Mouse (Mus musculus) left cerebral cortex, postnatal 36 days (tissue): ENCODE data around the gene Rgs7bp. TPM values are rescaled to one million over a fixed set of nuclear protein-coding genes. Genes with fewer than 3 reads are reported as not detected.
A peak's percentile ranks its signal among the peaks of the same experiment; 100 is the strongest.

ENCODE experiments used
- DNase-seq, 2 experiments: peaks; one replicate each; pipeline ENCODE4 v3.0.0; 2021 to 2022; ENCODE audit warnings: low spot score in 2 of 2, mixed read lengths in 1 of 2
- intact Hi-C: fragments of 180-260 bp; cut with DNase I; formaldehyde crosslinking; loops from one replicate; pipeline ENCODE4 v1.15.1; 2025
- total RNA-seq, 2 experiments: library from RNA; stranded (reverse); gene quantifications; 2 replicates each; pipeline ENCODE4 v1.2.3; 2021

Gene Rgs7bp
- total RNA-seq, 2 experiments from 2014 or later: 162 to 169 TPM

DNA sequence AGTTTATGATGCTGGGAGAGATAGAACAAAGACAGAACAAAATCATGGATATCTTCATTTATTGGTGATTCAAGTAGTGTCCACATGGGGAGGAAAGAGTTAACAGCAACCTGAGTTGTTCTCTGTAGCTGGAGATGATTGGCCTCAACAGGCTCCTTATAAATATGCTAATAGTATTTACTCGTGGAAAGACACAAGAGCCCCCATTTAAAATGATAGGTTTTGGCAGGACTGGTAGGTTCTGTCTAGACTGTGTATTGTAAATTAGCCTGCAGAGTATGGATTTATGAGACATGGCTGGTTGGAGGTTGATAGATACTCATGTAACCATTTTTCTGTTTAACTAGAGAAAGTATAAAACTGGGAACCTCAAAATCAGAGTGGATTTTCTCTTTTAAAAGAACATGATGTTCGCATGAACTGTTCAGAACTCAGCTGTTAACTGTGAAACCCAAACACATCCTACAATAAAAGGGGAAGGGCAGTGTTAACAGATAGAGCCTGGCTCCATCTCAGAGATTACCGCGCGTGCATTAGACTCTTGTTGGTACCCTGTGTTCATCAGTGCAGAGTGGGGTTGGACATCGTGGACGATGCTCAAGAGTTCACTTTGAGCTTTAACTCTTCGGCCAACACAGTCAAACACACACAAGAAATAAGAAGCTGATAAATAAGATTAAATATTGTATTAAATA is 38.9 kb downstream of the Rgs7bp start:
- intact Hi-C loops: no loop called here

DNA sequence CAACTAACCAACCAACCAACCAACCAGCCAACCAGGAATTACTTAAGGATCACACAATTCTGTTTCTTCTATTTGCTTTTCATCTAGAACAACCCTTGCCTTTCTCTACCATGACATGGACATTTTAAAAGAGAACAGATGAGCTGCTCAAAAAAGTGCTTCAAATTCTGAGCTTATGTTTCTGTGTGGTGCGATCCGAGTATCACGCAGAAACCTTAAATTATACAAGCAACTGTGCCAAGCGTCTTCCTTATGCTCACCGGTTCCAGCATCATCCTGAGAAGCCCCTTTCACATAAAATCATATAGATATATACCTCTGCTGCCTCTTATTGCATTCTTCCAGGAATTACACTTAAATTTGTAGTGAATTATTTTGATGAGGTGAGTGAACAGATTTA is 43.4 kb downstream of the Rgs7bp start:
- DNase-seq: no peak

More for the DNA sequence above, 38.9 kb downstream of the Rgs7bp start:
- DNase-seq: no peak

DNA sequence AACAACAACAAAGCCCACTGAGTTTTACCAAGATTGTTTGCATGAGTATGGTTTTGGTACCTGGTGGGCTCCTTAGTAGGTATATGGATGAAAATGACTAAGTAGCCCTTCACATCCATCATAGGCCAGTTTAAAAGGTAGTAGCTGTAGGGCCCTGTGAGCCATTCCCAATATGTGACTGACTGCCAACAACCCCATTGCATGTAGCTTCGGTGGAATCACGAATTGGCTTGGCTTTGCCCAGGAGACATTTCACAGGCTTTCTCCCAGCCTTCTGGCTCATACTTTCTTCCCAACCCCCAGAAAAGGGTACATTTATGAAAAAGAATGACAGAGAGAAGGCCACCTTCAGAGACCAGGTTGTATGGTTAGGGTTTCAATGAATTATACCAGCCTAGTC is 45.8 kb downstream of the Rgs7bp start:
- intact Hi-C loops: no loop called here
- DNase-seq: no peak

More for the DNA sequence above, 43.4 kb downstream of the Rgs7bp start:
- intact Hi-C loops: no loop called here

GRCm38 (mm10) chr13:105002831-105003157 is 51.9 kb downstream of the Rgs7bp start:
- intact Hi-C loops: no loop called here
- DNase-seq: no peak

- intact Hi-C loops: no loop called here
- DNase-seq: no peak
These were observed 52.4 kb downstream of the Rgs7bp start for GRCm38 (mm10) chr13:105002132-105002830.

- intact Hi-C loops: no loop called here
- no peak for DNase-seq
These were observed 53.0 kb downstream of the Rgs7bp start for GRCm38 (mm10) chr13:105001714-105002113.

GRCm38 (mm10) chr13:104988811-104989258 is 65.9 kb downstream of the Rgs7bp start:
- intact Hi-C loops: no loop called here
- DNase-seq: no peak

GRCm38 (mm10) chr13:104988009-104988540 is 66.7 kb downstream of the Rgs7bp start:
- no peak for DNase-seq
- intact Hi-C loops: no loop called here

DNA sequence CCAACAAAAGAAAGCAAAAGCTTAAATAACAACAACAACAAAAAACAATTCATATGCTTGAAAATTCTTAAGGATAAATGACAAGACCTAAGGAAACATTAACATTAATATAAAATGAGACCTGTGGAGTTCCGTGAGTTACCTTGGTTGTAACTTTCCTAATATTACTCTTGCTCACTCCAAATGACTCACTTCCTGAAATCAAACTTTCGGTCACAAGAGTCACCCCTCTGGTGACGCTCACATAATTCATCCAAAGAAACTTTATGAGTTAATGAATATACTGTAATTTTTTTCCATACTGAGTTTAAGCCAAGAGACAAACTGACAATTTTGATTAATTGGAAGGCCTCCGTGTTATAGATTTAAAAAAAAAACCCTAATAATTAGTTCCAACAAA is 69.0 kb downstream of the Rgs7bp start:
- no peak for DNase-seq
- intact Hi-C loops: no loop called here

DNA sequence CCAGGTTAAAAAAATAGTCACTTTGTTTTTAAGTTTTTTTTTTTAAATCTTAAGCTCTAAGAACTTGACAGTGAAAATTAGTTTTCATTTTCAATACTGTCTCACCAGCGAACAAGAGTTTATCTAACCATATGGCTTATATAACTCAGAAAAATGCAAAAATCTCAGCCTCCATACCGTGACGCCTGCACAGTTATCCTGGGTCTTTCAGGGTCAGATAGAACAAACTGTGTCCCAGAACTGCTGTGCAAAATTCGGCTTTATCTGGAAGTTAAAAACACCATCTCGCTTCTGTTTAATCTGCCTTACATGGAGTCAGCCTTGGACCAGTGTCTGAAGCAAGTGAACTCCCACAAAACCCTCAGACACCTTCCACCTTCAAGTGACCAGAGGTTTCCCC is 70.7 kb downstream of the Rgs7bp start:
- DNase-seq: no peak
- intact Hi-C loops: no loop called here

DNA sequence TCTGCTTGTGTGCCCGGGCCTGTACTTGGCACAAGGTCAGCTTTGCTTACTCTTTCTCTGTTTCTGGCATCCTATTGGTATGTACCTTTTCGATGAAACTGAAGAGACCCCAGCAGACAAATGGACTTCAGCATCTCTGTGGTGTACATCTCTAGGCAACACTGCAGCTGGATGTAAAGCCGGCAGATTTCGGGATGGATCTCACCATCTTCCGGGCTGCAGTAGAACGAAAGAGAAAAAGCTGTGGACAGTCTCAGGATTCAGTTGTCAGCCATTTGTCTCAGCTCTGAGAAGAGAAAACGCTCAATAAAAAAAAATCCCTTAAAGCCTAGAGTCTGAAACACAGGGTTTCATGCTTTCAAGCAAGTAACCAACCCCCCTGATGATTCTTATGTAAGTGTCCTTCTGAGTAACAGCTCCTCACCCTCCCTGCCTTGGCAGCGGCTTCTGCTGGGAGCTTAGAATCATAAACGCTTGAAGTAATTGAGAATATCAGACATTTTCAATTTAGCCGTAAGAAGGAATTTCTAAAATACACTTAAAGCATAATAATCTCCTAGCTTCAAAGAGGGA is 71.9 kb downstream of the Rgs7bp start:
- intact Hi-C loops: no loop called here
- DNase-seq: no peak

DNA sequence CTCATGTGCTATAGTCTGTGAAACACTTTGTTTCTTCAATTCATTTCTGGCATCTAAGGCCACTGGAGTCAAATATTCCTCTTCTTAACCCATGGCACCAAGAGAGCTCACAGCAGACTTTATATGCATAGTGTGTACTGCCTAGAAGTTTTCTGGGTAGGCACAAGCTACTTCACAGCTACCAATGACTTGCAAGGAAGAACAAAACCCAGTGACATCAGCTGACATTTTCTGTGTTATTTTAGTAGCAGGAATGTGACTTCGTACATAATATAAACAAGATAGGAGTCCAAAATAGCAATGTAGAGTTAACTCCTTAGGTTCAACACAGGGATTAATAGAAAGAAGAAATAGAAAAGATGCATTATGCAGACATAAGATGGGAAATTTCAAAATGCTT is 76.6 kb downstream of the Rgs7bp start:
- intact Hi-C loops: no loop called here
- DNase-seq: no peak

DNA sequence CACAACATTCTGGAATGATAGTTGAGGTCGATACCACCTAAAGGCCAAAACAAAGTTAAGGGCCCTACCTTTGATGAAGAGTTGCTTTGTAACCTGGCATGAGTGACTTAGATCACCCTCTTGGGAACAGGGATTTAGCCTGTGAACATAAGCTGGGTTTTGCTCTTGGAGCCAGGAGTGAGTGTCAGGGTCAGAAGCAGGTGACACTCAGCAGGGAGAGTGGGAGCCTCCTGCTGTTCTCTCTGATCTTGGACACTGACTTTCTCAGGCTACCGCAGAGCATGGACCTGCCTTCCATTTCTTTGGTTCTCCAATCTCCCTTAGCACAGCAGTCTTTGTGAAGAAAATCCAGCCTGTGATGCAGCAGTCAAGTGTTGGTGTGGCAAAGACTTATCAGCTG is 87.2 kb downstream of the Rgs7bp start:
- DNase-seq: no peak
- intact Hi-C loops: no loop called here

DNA sequence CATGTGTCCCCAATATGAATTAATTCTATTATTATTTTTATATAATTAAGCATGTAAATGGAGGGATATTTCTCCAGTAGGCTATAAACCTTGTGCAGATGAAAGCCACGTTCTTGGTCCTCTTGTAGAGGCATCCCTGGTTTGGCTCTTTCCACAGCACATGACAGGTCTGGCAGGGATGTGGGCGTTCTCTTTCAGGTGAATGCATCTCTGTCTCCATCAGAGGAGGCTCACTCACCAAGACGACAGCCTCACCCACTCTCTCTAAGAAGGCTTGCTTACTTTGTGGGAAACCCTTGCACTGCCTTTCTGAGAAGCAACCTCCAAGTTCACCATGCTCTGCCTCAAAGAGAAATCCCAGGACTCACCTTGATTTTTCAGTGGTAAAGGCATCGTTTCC is 91.0 kb downstream of the Rgs7bp start:
- intact Hi-C loops: loop anchor here (5.0 kb wide), 2 partner anchors 74 to 89 kb away; partner anchors contain the start of gene Rgs7bp
- no peak for DNase-seq

GRCm38 (mm10) chr13:104962716-104963411 is 91.9 kb downstream of the Rgs7bp start:
- intact Hi-C loops: loop anchor here (5.0 kb wide), 2 partner anchors 74 to 89 kb away; partner anchors contain the start of gene Rgs7bp

GRCm38 (mm10) chr13:104962166-104962565 is 92.6 kb downstream of the Rgs7bp start:
- intact Hi-C loops: loop anchor here (5.0 kb wide), 2 partner anchors 75 to 90 kb away; partner anchors contain the start of gene Rgs7bp
- DNase-seq: no peak

More at GRCm38 (mm10) chr13:104962716-104963411, 91.9 kb downstream of the Rgs7bp start:
- DNase-seq: peak; percentile 72 to 81

DNA sequence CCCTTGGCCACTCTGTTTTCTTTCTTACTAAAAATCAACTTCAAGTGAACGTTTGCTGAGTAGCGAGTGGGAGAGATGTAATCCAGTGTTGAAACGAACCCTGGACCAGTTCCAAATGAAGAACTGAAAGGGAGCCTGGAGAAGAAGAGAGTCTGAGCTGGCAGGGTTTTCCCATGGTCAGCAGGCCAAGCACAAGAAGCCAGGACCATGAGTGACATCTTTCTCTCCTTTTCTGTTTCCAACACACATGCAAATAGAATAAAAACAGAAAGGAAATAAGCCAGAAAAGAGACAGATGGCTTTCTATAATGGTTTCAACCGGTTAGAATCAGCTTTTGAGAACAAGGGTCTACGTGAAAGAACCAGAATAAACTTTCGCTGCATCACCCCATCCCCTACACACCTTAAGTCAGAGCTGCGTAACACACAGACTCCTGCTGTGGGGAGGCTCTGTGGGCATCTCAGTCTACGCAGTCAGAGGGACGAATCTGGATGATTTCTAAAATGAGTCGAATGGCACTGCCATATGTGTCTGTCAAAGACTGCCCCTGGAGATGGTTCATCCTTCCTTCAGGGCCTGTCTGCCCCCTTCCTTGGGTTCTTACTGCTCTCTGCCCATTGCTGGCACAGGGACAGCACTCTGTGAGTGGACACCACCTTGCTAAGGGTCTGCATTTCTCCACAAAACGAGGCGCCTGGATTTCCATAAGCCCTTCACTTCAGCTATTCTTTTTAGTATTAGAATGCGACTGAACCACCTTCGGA is 93.6 kb downstream of the Rgs7bp start:
- peak in 1 of 2 experiments; percentile 39 for DNase-seq
- intact Hi-C loops: loop anchor here (5.0 kb wide), 2 partner anchors 76 to 91 kb away; partner anchors contain the start of gene Rgs7bp

DNA sequence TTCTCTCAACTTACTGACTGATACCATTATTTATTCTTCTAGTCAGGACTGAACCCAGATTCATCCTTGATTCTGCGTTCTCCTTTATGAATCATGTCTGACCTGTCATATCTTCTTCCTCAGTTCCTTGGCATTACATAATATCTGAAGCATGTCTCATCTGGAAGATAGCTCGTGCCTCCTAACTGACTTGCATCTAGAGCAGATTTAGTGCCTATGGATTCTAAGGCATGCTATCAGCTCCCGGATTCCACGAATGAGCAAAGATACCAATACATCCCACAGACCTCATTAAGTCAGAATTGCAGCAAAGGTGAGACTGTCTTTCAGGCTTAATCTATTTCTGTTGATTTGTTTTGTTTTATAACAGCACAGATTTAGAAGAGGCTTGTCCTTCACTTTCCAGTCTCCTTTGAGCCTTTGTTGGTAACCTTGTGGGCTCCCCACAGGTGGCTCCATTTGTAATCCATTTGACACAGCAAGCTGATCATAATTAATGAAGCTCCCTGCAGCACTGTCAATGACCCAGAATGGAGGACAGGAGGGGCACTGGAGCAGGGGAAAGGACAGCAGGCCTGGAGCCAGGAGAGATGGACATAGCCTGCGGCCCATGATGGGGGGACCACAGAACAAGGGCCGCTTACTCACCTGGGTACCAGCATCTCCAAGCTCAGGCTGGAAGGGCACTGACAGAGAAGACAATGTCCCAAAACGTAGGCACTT is 94.4 kb downstream of the Rgs7bp start:
- intact Hi-C loops: loop anchor here (5.0 kb wide), 2 partner anchors 77 to 92 kb away; partner anchors contain the start of gene Rgs7bp

More for the DNA sequence above, 94.4 kb downstream of the Rgs7bp start:
- no peak for DNase-seq
